Mouse (Mus musculus) CH12.LX (cell line): ENCODE measurements around the gene Trio.

ENCODE experiments used
- CTCF ChIP-seq, 2 experiments: IDR thresholded peaks in 1 of 2; conservative IDR thresholded peaks in 1 of 2; 2 replicates each; pipeline ENCODE4 v1.5.1; 2011 to 2012; ENCODE audit warnings: low read depth in 2 of 2, low read length in 2 of 2, improper control_type of control experiment in 1 of 2, inconsistent platforms in 1 of 2, mild to moderate bottlenecking in 1 of 2, moderate library complexity in 1 of 2
- POLR2A ChIP-seq: IDR thresholded peaks from 2 replicates; pipeline ENCODE4 v1.6.1; 2011; ENCODE audit warnings: low read depth, mild to moderate bottlenecking, improper control_type of control experiment, low read length
- USF2 ChIP-seq: conservative IDR thresholded peaks from 2 replicates; pipeline ENCODE4 v1.6.1; 2011; ENCODE audit warnings: low read depth, low read length, improper control_type of control experiment

GRCm38 (mm10) chr15:28060423-28060822 lies 34.8 kb upstream of the Trio start:
- TF ChIP-seq USF2 = no peak
- no peak for TF ChIP-seq CTCF (conservative IDR thresholded peaks at IDR 0.05 in 1 of 2, IDR thresholded peaks at IDR 0.05 in 1 of 2; ENCODE audit: low read depth in 2 of 2, low read length in 2 of 2)
- no peak for TF ChIP-seq POLR2A
